Mouse (Mus musculus): Measurements from ENCODE around the gene Pex26.

- TF ChIP-seq CTCF (IDR thresholded peaks at IDR 0.05; ENCODE audit: low read depth), result no peak
- no peak for TF ChIP-seq EP300 (optimal IDR thresholded peaks at IDR 0.05)
Measured at GRCm38 (mm10) chr6:121210149-121210925, 26.9 kb downstream of the Pex26 start, which contains the start of gene Tuba8.

Data from stomach, postnatal 0 days (tissue).